Mouse (Mus musculus) heart, embryonic 14.5 days (tissue): ENCODE data around the gene Trpc1. TPM values are rescaled to one million over a fixed set of nuclear protein-coding genes. Genes with fewer than 3 reads are reported as not detected.

ENCODE experiments used
- ATAC-seq: fragments of 200-750 bp; cut with Nextera tagmentation; 2 replicates; pipeline ENCODE4 v1.8.0; 2017; ENCODE audit warnings: low read depth, moderate TSS enrichment; ENCODE audit not compliant: insufficient number of reproducible peaks, insufficient read depth, low FRiP score
- H3K27ac ChIP-seq, 2 experiments: fragments of 200-500 bp in 1 of 2; fragments of 300-500 bp in 1 of 2; sonication (generic) in 1 of 2; replicated peaks in 1 of 2; 2 replicates each; pipeline ENCODE4 v1.5.1; 2012 to 2014; ENCODE audit warnings: low read depth in 2 of 2, low read length in 2 of 2, control low read depth in 1 of 2, mild to moderate bottlenecking in 1 of 2, mixed read lengths in 1 of 2; ENCODE audit not compliant: control insufficient read depth in 1 of 2, insufficient read depth in 1 of 2
- H3K27me3 ChIP-seq: fragments of 300-500 bp; sonication (generic); 2 replicates; pipeline ENCODE4 v1.6.1; 2014; ENCODE audit warnings: mild to moderate bottlenecking, low read length, control low read depth; ENCODE audit not compliant: control insufficient read depth, insufficient read depth
- H3K36me3 ChIP-seq: fragments of 300-500 bp; sonication (generic); 2 replicates; pipeline ENCODE4 v1.6.1; 2014; ENCODE audit warnings: mild to moderate bottlenecking, control low read depth, low read length, mixed read lengths; ENCODE audit not compliant: control insufficient read depth, insufficient read depth
- H3K4me1 ChIP-seq, 2 experiments: fragments of 200-500 bp in 1 of 2; fragments of 300-500 bp in 1 of 2; sonication (generic) in 1 of 2; 2 replicates each; pipeline ENCODE4 v1.6.1; 2012 to 2014; ENCODE audit warnings: low read length in 2 of 2, control low read depth in 1 of 2, mixed read lengths in 1 of 2; ENCODE audit not compliant: control insufficient read depth in 2 of 2, insufficient read depth in 2 of 2
- H3K4me2 ChIP-seq: fragments of 300-500 bp; sonication (generic); 2 replicates; pipeline ENCODE4 v1.6.1; 2014; ENCODE audit warnings: mild to moderate bottlenecking, low read length
- H3K4me3 ChIP-seq, 2 experiments: fragments of 200-500 bp in 1 of 2; fragments of 300-500 bp in 1 of 2; sonication (generic) in 1 of 2; 2 replicates each; pipeline ENCODE4 v1.5.1; 2012 to 2014; ENCODE audit warnings: low read length in 2 of 2, mild to moderate bottlenecking in 2 of 2, control low read depth in 1 of 2, low read depth in 1 of 2, moderate library complexity in 1 of 2; ENCODE audit not compliant: control insufficient read depth in 1 of 2, insufficient read depth in 1 of 2
- H3K9ac ChIP-seq: fragments of 300-500 bp; sonication (generic); 2 replicates; pipeline ENCODE4 v1.6.1; 2014; ENCODE audit warnings: mild to moderate bottlenecking, low read length
- H3K9me3 ChIP-seq: fragments of 300-500 bp; sonication (generic); 2 replicates; pipeline ENCODE4 v1.6.1; 2016; ENCODE audit warnings: low read length, control low read depth; ENCODE audit not compliant: control insufficient read depth
- WGBS: fragments of 180-500 bp; shearing (Covaris S2); extraction: QIAGEN DNeasy Blood & Tissue Kit; methylation state at CpG from one replicate; pipeline ENCODE4 v1.1.7; 2014; 5-methylcytosine and 5-hydroxymethylcytosine counted together
- polyA plus RNA-seq: library from polyadenylated mRNA; unstranded; fragments of >200 nt; fragmentation: Nextera tagmentation; extraction: Ambion mirVana; gene quantifications from 2 replicates; pipeline ENCODE4 v1.2.1, GENCODE M21; 2014

Gene Trpc1
- polyA plus RNA-seq, 1 experiment from 2014 or later = 3.7 TPM

- H3K9me3 ChIP-seq = no peaks in the 10 kb centered on the region
- ATAC-seq = no peak
- H3K9ac ChIP-seq = no peak overlapping the region
- no peak overlapping the region for H3K27ac ChIP-seq
- H3K4me1 ChIP-seq = peaks cover 2 to 7% of the 10 kb centered on the region in 2 experiments; a peak in 1 of 4 replicates
- no peaks in the 10 kb centered on the region for H3K27me3 ChIP-seq
- H3K4me3 ChIP-seq = no peak overlapping the region
- H3K36me3 ChIP-seq = no peaks in the 10 kb centered on the region
- no peak overlapping the region for H3K4me2 ChIP-seq
- 73% methylated on average over 7 of the region's 7 CpGs for WGBS
Observed at GRCm38 (mm10) chr9:95744845-95745613, 5.1 kb downstream of the Trpc1 start.

- no peak for ATAC-seq
- peaks cover under 1% of the 10 kb centered on the region; the same call in 1 of the 2 replicates for H3K9me3 ChIP-seq
- H3K36me3 ChIP-seq = peaks cover 7% of the 10 kb centered on the region; the same call in 1 of the 2 replicates
- no peak overlapping the region for H3K27ac ChIP-seq
- H3K4me2 ChIP-seq = no peak overlapping the region
- no peaks in the 10 kb centered on the region for H3K4me1 ChIP-seq
- no peak overlapping the region for H3K9ac ChIP-seq
- no peaks in the 10 kb centered on the region for H3K27me3 ChIP-seq
- H3K4me3 ChIP-seq = no peak overlapping the region
Observed at GRCm38 (mm10) chr9:95736238-95736637, 13.9 kb downstream of the Trpc1 start.

- 34% methylated on average over 8 of the region's 8 CpGs for WGBS
Observed at GRCm38 (mm10) chr9:95712574-95712973, 37.6 kb downstream of the Trpc1 start.

GRCm38 (mm10) chr9:95708943-95709342, 41.2 kb downstream of the Trpc1 start:
- Histone ChIP-seq H3K4me3 (no peak overlapping the region), H3K36me3 (0 out of 2 replicates have a peak, but pooled peaks cover 12% of the 10 kb centered on the region), H3K4me2 (no peak overlapping the region), H3K4me1 (no peaks in the 10 kb centered on the region), H3K27ac (no peak overlapping the region), H3K9me3 (no peaks in the 10 kb centered on the region), H3K9ac (no peak overlapping the region), H3K27me3 (no peaks in the 10 kb centered on the region)
- ATAC-seq = no peak

More at GRCm38 (mm10) chr9:95712574-95712973, 37.6 kb downstream of the Trpc1 start:
- H3K27ac ChIP-seq = no peak overlapping the region
- no peak overlapping the region for H3K4me2 ChIP-seq
- H3K4me1 ChIP-seq = no peaks in the 10 kb centered on the region
- H3K4me3 ChIP-seq = no peak overlapping the region
- ATAC-seq = no peak
- H3K9me3 ChIP-seq = no peaks in the 10 kb centered on the region
- no peak overlapping the region for H3K9ac ChIP-seq
- H3K27me3 ChIP-seq = no peaks in the 10 kb centered on the region
- 0 out of 2 replicates have a peak, but pooled peaks cover 7% of the 10 kb centered on the region for H3K36me3 ChIP-seq

DNA sequence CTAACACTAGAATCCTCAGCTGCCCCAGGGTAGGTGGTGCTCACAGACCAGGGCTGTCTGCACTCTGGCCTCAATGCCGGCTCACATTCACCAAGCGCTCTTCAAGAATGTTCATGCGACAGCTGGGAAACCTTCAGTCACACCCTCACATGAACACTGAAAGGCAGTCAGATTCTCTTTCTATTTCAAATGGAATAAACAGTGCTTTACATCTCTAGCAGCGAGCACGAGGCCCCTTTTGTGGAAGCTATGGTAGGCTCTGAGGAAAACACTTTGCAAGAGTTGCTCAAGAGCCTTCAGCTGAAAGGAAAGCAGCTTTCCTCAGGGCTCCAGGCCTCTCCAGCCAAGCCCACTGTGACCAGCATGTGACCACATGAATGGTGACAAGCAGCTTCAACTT, 44.8 kb downstream of the Trpc1 start:
- no peak overlapping the region for H3K4me3 ChIP-seq
- no peak for ATAC-seq
- 58% methylated on average over 5 of the region's 5 CpGs for WGBS

DNA sequence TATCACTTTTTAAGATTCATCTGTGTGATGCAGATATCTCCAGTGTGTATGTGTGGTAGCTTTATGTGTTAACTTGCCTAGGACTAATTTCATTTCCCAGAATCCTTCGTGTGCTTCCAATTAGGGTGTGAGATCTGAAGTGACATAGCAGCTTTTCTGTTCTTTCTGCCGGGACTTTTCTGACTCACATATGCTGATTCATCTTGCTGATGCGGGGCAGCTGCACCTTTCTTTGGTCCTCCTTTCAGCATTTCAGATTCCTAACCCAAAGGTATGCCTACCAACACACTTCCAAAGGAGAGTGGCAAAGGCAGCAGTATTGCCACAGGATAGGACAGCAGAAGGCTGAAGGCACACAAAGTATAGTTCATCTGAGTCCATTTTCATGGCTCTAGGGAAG, 46.1 kb downstream of the Trpc1 start:
- H3K27me3 ChIP-seq = no peaks in the 10 kb centered on the region
- H3K4me1 ChIP-seq = no peaks in the 10 kb centered on the region
- no peak for ATAC-seq
- no peaks in the 10 kb centered on the region for H3K9me3 ChIP-seq
- H3K4me3 ChIP-seq = no peak overlapping the region
- H3K36me3 ChIP-seq = 0 out of 2 replicates have a peak, but pooled peaks cover 7% of the 10 kb centered on the region
- no peak overlapping the region for H3K27ac ChIP-seq
- H3K4me2 ChIP-seq = no peak overlapping the region
- H3K9ac ChIP-seq = no peak overlapping the region
- 79% methylated on average over 3 of the region's 3 CpGs for WGBS

More for the DNA sequence above, 44.8 kb downstream of the Trpc1 start:
- Histone ChIP-seq H3K9ac (no peak overlapping the region), H3K4me2 (no peak overlapping the region), H3K36me3 (0 out of 2 replicates have a peak, but pooled peaks cover 12% of the 10 kb centered on the region), H3K9me3 (no peaks in the 10 kb centered on the region), H3K27me3 (no peaks in the 10 kb centered on the region), H3K27ac (no peak overlapping the region), H3K4me1 (no peaks in the 10 kb centered on the region)

DNA sequence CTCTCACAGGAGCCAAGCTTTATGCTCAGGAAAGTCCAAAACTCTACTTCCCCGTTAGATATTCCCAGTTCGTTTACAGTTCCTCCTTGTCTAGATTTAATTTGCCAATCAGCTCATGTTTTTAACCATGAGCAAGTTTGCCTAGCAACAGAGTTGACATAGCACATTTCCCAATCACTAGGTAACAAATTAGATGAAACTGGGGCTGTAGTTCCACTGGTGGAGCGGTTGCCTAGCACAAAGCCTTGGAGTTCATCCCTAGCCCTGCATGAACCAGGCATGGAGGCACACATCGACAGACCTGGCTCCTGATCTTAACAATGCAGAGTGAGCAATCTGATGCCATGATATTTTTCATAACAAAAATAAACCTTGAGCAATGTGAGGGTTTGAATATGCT, 50.9 kb downstream of the Trpc1 start:
- 74% methylated on average over 4 of the region's 4 CpGs for WGBS
- Histone ChIP-seq H3K4me1 (peaks cover 0 to 3% of the 10 kb centered on the region in 2 experiments; a peak in 1 of 4 replicates), H3K27me3 (no peaks in the 10 kb centered on the region), H3K4me3 (no peak overlapping the region), H3K36me3 (no peaks in the 10 kb centered on the region), H3K4me2 (no peak overlapping the region), H3K9ac (no peak overlapping the region), H3K9me3 (no peaks in the 10 kb centered on the region), H3K27ac (no peak overlapping the region)
- no peak for ATAC-seq
